Mouse (Mus musculus): Measurements from ENCODE around the gene Pcmtd2. TPM values are rescaled to one million over a fixed set of nuclear protein-coding genes. Genes with fewer than 3 reads are reported as not detected.
"Not testable (repeated sequence)": the region's sequence is repeated elsewhere in the genome, so short reads cannot be mapped to it uniquely, and the experiment has no call there.

Pcmtd2 gene
- 27.1 and 33.4 TPM in 2 replicates for polyA plus RNA-seq (2014; fragmentation: Nextera tagmentation; extraction: Ambion mirVana)

DNA sequence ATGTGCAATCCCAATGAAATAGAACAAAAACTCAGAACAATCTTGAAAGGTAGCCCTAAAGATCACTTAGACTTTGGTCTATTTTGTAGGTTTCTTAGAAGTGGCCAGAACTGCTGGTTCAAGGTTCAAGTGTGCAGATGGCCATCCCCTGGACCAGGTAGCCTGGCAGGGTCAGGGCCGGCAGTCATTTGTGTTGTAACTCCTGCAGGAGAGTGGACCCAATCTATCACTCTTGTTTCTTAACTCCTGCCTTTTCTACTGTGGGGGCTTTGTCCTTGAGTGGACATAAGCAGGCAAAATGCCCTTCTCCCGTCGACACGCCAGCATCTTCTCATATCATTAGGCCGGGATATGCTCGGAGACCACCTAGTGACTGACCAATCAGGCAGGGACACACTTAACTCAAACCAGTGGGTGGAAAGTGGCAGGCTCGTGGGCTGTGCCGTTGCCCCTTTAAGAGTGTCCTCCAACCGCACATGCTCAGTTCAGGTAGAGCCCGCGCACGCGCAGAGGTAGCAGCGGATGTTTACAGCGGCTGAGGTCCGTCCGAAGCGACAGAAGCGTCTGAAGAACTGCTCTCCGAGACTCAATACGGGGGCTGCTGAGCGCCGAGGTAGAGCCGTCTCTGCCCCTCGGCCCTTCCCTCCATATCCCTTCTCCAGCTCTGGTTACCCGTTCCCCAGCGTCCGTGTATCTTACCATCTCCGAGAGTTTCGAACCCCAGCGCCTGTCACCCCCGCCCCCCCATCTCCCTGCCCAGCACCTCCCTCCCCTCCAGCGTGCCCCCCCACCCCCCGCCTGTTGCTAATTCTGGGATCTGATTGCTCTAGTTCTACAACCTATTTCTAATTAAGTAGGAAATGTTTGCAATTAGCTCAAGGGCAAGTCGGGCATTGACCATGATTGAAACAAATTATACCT, at the start of gene Pcmtd2:
Pcmtd2 (plus strand) TSS at position 483 of the 921 bp plus-strand sequence.
- peak; percentile 99 for ATAC-seq (replicated peaks; ENCODE audit: low FRiP score)
- H3K27me3 ChIP-seq (ENCODE audit: control insufficient read depth, insufficient read depth, low read length): no peaks in the 10 kb centered on the region

GRCm38 (mm10) chr2:181789396-181789795, 48.3 kb upstream of the Pcmtd2 start:
- Histone ChIP-seq H3K27me3 (ENCODE audit: control insufficient read depth, insufficient read depth, low read length) (no peaks in the 10 kb centered on the region), H3K9me3 (ENCODE audit: control insufficient read depth, low read length) (no peaks in the 10 kb centered on the region), H3K4me1 (replicated peaks; ENCODE audit: control insufficient read depth, insufficient read depth, low read length) (no peaks in the 10 kb centered on the region; the same call in 1 of the 2 replicates), H3K4me3 (ENCODE audit: low read depth, low read length) (no peak overlapping the region), H3K36me3 (ENCODE audit: control insufficient read depth, insufficient read depth, low read length) (no peaks in the 10 kb centered on the region), H3K27ac (ENCODE audit: low read depth, low read length) (no peak overlapping the region), H3K9ac (ENCODE audit: low read length) (no peak overlapping the region), H3K4me2 (ENCODE audit: low read depth, low read length, severe bottlenecking) (no peak overlapping the region)
- no peak for ATAC-seq (replicated peaks; ENCODE audit: low FRiP score)
- DNase-seq (ENCODE audit: low spot score): no peak
- WGBS: 83% methylated on average over 6 of the region's 6 CpGs

More for the DNA sequence above, at the start of gene Pcmtd2:
- Histone ChIP-seq H3K9me3 (ENCODE audit: control insufficient read depth, low read length) (no peaks in the 10 kb centered on the region), H3K4me3 (ENCODE audit: low read depth, low read length) (peak within 1 kb of the TSS; percentile 60), H3K4me1 (replicated peaks; ENCODE audit: control insufficient read depth, insufficient read depth, low read length) (no peaks in the 10 kb centered on the region; the same call in 1 of the 2 replicates), H3K27ac (ENCODE audit: low read depth, low read length) (peak within 1 kb of the TSS; percentile 71; the same call in 1 of the 2 replicates), H3K36me3 (ENCODE audit: control insufficient read depth, insufficient read depth, low read length) (no peaks in the 10 kb centered on the region), H3K4me2 (ENCODE audit: low read depth, low read length, severe bottlenecking) (peak within 1 kb of the TSS; percentile 59), H3K9ac (ENCODE audit: low read length) (peak within 1 kb of the TSS; percentile 70)
- under 1% methylated on average over 35 of the region's 35 CpGs for WGBS
- peak; percentile 96 for DNase-seq (ENCODE audit: low spot score)

- H3K27ac ChIP-seq (ENCODE audit: low read depth, low read length); H3K4me3 ChIP-seq (ENCODE audit: low read depth, low read length); ATAC-seq (replicated peaks; ENCODE audit: low FRiP score); H3K9me3 ChIP-seq (ENCODE audit: control insufficient read depth, low read length); H3K4me2 ChIP-seq (ENCODE audit: low read depth, low read length, severe bottlenecking); H3K36me3 ChIP-seq (ENCODE audit: control insufficient read depth, insufficient read depth, low read length); H3K27me3 ChIP-seq (ENCODE audit: control insufficient read depth, insufficient read depth, low read length); DNase-seq (ENCODE audit: low spot score); H3K9ac ChIP-seq (ENCODE audit: low read length); H3K4me1 ChIP-seq (replicated peaks; ENCODE audit: control insufficient read depth, insufficient read depth, low read length): not testable (repeated sequence)
- 83% methylated on average over 8 of the region's 8 CpGs for WGBS
Observed at GRCm38 (mm10) chr2:181793186-181793585, 44.5 kb upstream of the Pcmtd2 start.

DNA sequence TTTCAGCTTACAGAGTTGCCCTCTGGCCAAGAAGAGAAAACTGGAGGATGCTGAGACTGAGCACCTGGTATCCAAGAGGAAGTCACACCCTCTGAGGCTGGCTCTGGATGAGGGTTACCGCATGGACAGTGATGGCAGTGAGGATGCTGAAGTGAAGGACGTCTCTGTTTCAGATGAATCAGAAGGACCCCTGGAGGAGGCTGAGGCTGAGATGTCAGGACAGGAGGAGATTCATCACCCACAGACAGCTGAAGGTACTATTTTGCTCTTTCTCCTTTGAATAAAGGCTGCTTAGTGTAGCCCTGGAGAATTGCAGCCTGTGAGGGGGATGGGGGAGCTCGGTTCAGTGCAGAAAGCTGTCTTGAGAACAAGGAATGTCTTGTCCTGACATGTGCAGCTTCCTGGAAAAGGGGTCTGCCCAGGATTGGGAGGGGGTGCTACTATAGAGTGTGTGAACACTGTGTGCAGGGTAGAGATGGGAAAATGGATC, 42.0 kb upstream of the Pcmtd2 start:
- no peaks in the 10 kb centered on the region for H3K36me3 ChIP-seq (ENCODE audit: control insufficient read depth, insufficient read depth, low read length)
- no peak for ATAC-seq (replicated peaks; ENCODE audit: low FRiP score)
- no peaks in the 10 kb centered on the region for H3K4me1 ChIP-seq (replicated peaks; ENCODE audit: control insufficient read depth, insufficient read depth, low read length)
- no peaks in the 10 kb centered on the region for H3K27me3 ChIP-seq (ENCODE audit: control insufficient read depth, insufficient read depth, low read length)
- no peaks in the 10 kb centered on the region for H3K9me3 ChIP-seq (ENCODE audit: control insufficient read depth, low read length)
- DNase-seq (ENCODE audit: low spot score): no peak
- H3K27ac ChIP-seq (ENCODE audit: low read depth, low read length): no peak overlapping the region
- no peak overlapping the region for H3K4me3 ChIP-seq (ENCODE audit: low read depth, low read length)
- H3K4me2 ChIP-seq (ENCODE audit: low read depth, low read length, severe bottlenecking): no peak overlapping the region
- WGBS: 65% methylated on average over 3 of the region's 3 CpGs
- H3K9ac ChIP-seq (ENCODE audit: low read length): no peak overlapping the region

DNA sequence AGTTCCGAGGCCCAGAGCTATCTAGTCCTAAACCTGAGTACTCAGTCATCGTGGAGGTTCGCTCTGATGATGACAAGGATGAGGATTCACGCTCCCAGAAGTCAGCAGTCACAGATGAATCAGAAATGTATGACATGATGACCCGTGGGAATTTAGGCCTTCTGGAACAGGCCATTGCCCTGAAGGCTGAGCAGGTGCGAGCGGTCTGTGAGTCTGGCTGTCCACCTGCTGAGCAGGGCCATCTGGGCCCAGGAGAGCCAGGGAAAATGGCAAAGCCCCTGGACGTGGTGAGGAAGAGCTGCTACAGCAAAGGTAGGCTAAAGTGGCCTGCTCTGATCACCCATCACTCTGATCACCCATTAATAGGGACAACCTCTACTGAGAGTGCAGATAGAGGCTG, 40.0 kb upstream of the Pcmtd2 start:
- no peaks in the 10 kb centered on the region for H3K9me3 ChIP-seq (ENCODE audit: control insufficient read depth, low read length)
- no peak overlapping the region for H3K9ac ChIP-seq (ENCODE audit: low read length)
- no peak for ATAC-seq (replicated peaks; ENCODE audit: low FRiP score)
- no peaks in the 10 kb centered on the region for H3K4me1 ChIP-seq (replicated peaks; ENCODE audit: control insufficient read depth, insufficient read depth, low read length)
- DNase-seq (ENCODE audit: low spot score): no peak
- H3K4me3 ChIP-seq (ENCODE audit: low read depth, low read length): no peak overlapping the region
- 83% methylated on average over 8 of the region's 8 CpGs for WGBS
- H3K36me3 ChIP-seq (ENCODE audit: control insufficient read depth, insufficient read depth, low read length): no peaks in the 10 kb centered on the region
- no peaks in the 10 kb centered on the region for H3K27me3 ChIP-seq (ENCODE audit: control insufficient read depth, insufficient read depth, low read length)
- H3K4me2 ChIP-seq (ENCODE audit: low read depth, low read length, severe bottlenecking): no peak overlapping the region
- no peak overlapping the region for H3K27ac ChIP-seq (ENCODE audit: low read depth, low read length)

DNA sequence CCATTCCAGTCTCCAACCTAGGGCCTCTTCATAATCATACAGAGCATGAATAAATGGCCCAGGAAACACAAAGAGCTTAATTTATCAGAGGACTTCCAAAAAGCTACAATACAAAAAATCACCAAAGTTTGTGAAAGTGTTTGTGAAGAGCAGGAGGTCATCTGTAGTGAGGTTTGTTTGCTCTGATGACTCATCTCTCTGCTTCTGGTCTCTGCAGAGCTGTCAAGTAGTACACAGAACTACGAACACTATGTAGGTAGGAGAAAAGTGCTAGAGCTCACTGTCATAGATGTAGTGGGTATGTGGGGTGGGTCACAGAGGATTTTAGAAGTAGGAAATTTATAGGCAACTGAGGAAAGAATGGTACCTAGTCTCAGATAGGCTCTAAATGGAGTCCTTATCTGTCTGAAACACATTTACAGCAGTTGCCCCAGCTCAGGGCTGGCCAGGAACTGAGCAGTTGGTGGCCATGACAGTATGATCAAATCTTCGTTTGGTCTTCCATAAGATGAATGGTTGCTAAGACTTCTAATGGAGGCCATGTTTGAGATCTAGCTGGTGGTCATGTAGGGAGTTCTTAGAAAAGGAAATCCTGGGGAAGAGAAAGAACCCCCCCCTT, 8.5 kb upstream of the Pcmtd2 start:
- 76% methylated on average over 2 of the region's 2 CpGs for WGBS
- H3K9ac ChIP-seq (ENCODE audit: low read length): no peak overlapping the region

DNA sequence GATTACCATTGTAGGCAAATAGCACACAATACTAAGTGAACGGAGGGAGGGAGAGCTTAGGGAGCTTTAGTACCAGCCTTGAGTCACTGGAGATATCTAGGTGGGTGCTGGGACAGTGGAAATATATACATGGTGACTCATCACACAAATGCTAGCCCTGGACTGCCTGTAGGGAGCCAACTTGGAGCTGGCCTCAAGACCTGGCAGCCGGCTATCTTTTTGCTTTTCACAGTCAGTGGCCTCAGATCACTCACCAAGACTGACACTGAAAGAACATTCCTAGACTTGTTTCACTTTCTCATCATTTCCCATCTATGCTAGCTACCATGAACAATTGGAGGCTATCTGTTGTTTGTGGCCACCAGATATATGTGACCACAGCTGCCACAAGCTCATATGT, 4.9 kb upstream of the Pcmtd2 start:
- no peak for ATAC-seq (replicated peaks; ENCODE audit: low FRiP score)
- no peak overlapping the region for H3K27ac ChIP-seq (ENCODE audit: low read depth, low read length)
- WGBS: 84% methylated on average over 2 of the region's 2 CpGs

More for the DNA sequence above, 8.5 kb upstream of the Pcmtd2 start:
- H3K4me2 ChIP-seq (ENCODE audit: low read depth, low read length, severe bottlenecking): no peak overlapping the region
- H3K36me3 ChIP-seq (ENCODE audit: control insufficient read depth, insufficient read depth, low read length): no peaks in the 10 kb centered on the region; the same call in 1 of the 2 replicates
- no peak overlapping the region for H3K4me3 ChIP-seq (ENCODE audit: low read depth, low read length)
- no peak for ATAC-seq (replicated peaks; ENCODE audit: low FRiP score)
- no peaks in the 10 kb centered on the region for H3K27me3 ChIP-seq (ENCODE audit: control insufficient read depth, insufficient read depth, low read length)
- H3K27ac ChIP-seq (ENCODE audit: low read depth, low read length): no peak overlapping the region
- DNase-seq (ENCODE audit: low spot score): no peak
- no peaks in the 10 kb centered on the region for H3K9me3 ChIP-seq (ENCODE audit: control insufficient read depth, low read length)
- no peaks in the 10 kb centered on the region for H3K4me1 ChIP-seq (replicated peaks; ENCODE audit: control insufficient read depth, insufficient read depth, low read length)

GRCm38 (mm10) chr2:181838293-181838680, 633 bp downstream of the Pcmtd2 start:
- no peaks in the 10 kb centered on the region for H3K9me3 ChIP-seq (ENCODE audit: control insufficient read depth, low read length)
- no peaks in the 10 kb centered on the region for H3K36me3 ChIP-seq (ENCODE audit: control insufficient read depth, insufficient read depth, low read length)
- H3K4me3 ChIP-seq (ENCODE audit: low read depth, low read length): peak overlapping the region; percentile 60
- under 1% methylated on average over 3 of the region's 3 CpGs for WGBS
- H3K4me2 ChIP-seq (ENCODE audit: low read depth, low read length, severe bottlenecking): peak overlapping the region; percentile 59
- H3K27me3 ChIP-seq (ENCODE audit: control insufficient read depth, insufficient read depth, low read length): no peaks in the 10 kb centered on the region
- no peak overlapping the region; the same call in 1 of the 2 replicates for H3K27ac ChIP-seq (ENCODE audit: low read depth, low read length)
- H3K9ac ChIP-seq (ENCODE audit: low read length): peak overlapping the region; percentile 70
- ATAC-seq (replicated peaks; ENCODE audit: low FRiP score) (0 out of 2 replicates have a peak, but pooled peaks have one; percentile 22), DNase-seq (ENCODE audit: low spot score) (no peak)
- no peaks in the 10 kb centered on the region; the same call in 1 of the 2 replicates for H3K4me1 ChIP-seq (replicated peaks; ENCODE audit: control insufficient read depth, insufficient read depth, low read length)

More for the DNA sequence above, 4.9 kb upstream of the Pcmtd2 start:
- Histone ChIP-seq H3K9ac (ENCODE audit: low read length) (no peak overlapping the region), H3K4me1 (replicated peaks; ENCODE audit: control insufficient read depth, insufficient read depth, low read length) (no peaks in the 10 kb centered on the region), H3K36me3 (ENCODE audit: control insufficient read depth, insufficient read depth, low read length) (no peaks in the 10 kb centered on the region), H3K27me3 (ENCODE audit: control insufficient read depth, insufficient read depth, low read length) (no peaks in the 10 kb centered on the region), H3K4me3 (ENCODE audit: low read depth, low read length) (no peak overlapping the region), H3K9me3 (ENCODE audit: control insufficient read depth, low read length) (no peaks in the 10 kb centered on the region), H3K4me2 (ENCODE audit: low read depth, low read length, severe bottlenecking) (no peak overlapping the region)
- DNase-seq (ENCODE audit: low spot score): no peak

Data from forebrain, embryonic 11.5 days (tissue).